Mouse (Mus musculus) thymus, postnatal 10 days (tissue): ENCODE measurements at regions not wholly inside any gene's neighbourhood (a gene's known extent, or its start where the extent isn't known, plus 50 kb on each side); places are given as distances from the start of the nearest gene placed in this dataset.
A peak's percentile ranks its signal among the peaks of the same experiment; 100 is the strongest.

Experiments used
- DNase-seq, 2 experiments: peaks; one replicate each; pipeline ENCODE4 v3.0.0; 2021; ENCODE audit warnings: low spot score in 2 of 2

- no peak for DNase-seq
Observed at GRCm38 (mm10) chr1:128731445-128731844, 139.4 kb upstream of the Cxcr4 start.

GRCm38 (mm10) chr1:128724433-128725091 is 132.5 kb upstream of the Cxcr4 start:
- DNase-seq: no peak

GRCm38 (mm10) chr1:128723843-128724242 is 131.8 kb upstream of the Cxcr4 start:
- no peak for DNase-seq

GRCm38 (mm10) chr1:128722061-128722471 is 130.0 kb upstream of the Cxcr4 start:
- DNase-seq: no peak

- DNase-seq: no peak
Observed at GRCm38 (mm10) chr1:128714843-128715242, 122.8 kb upstream of the Cxcr4 start.

GRCm38 (mm10) chr1:128712876-128713275 is 120.8 kb upstream of the Cxcr4 start:
- DNase-seq: no peak

- DNase-seq: no peak
Observed at GRCm38 (mm10) chr1:128711121-128711520, 119.0 kb upstream of the Cxcr4 start.

GRCm38 (mm10) chr1:128707747-128708146 is 115.7 kb upstream of the Cxcr4 start:
- no peak for DNase-seq

- DNase-seq: no peak
Observed at GRCm38 (mm10) chr1:128706167-128706566, 114.1 kb upstream of the Cxcr4 start.

GRCm38 (mm10) chr1:128705071-128705503 is 113.0 kb upstream of the Cxcr4 start:
- DNase-seq: no peak

GRCm38 (mm10) chr1:128701326-128701725 is 109.2 kb upstream of the Cxcr4 start:
- no peak for DNase-seq

GRCm38 (mm10) chr1:128697962-128698361 is 105.9 kb upstream of the Cxcr4 start:
- no peak for DNase-seq

- DNase-seq: peak; percentile 8 to 28
Observed at GRCm38 (mm10) chr1:128695936-128696335, 103.8 kb upstream of the Cxcr4 start.

- DNase-seq: no peak
Observed at GRCm38 (mm10) chr1:128692799-128693198, 100.7 kb upstream of the Cxcr4 start.

- no peak for DNase-seq
Observed at GRCm38 (mm10) chr1:128692313-128692712, 100.2 kb upstream of the Cxcr4 start.

- no peak for DNase-seq
Observed at GRCm38 (mm10) chr1:128687236-128687927, 95.3 kb upstream of the Cxcr4 start.

GRCm38 (mm10) chr1:128685467-128686137 is 93.5 kb upstream of the Cxcr4 start:
- no peak for DNase-seq

GRCm38 (mm10) chr1:128682942-128683341 is 90.8 kb upstream of the Cxcr4 start:
- no peak for DNase-seq

GRCm38 (mm10) chr1:128681261-128681660 is 89.2 kb upstream of the Cxcr4 start:
- DNase-seq: no peak

GRCm38 (mm10) chr1:128680538-128680937 is 88.4 kb upstream of the Cxcr4 start:
- DNase-seq: no peak

- DNase-seq: no peak
Observed at GRCm38 (mm10) chr1:128680012-128680411, 87.9 kb upstream of the Cxcr4 start.

GRCm38 (mm10) chr1:128679005-128679980 is 87.2 kb upstream of the Cxcr4 start:
- no peak for DNase-seq
